Mouse (Mus musculus) liver (tissue): ENCODE data around the gene Anxa8.

Source experiments
- DNase-seq: peaks from one replicate; pipeline ENCODE4 v3.0.0-alpha.2; 2020; ENCODE audit warnings: mixed read lengths

Anxa8 gene

GRCm38 (mm10) chr14:34120016-34120910 is 34.5 kb downstream of the Anxa8 start:
- DNase-seq, result no peak

- no peak for DNase-seq
Observed at GRCm38 (mm10) chr14:34120923-34121351, 35.2 kb downstream of the Anxa8 start.

GRCm38 (mm10) chr14:34121691-34122090 is 35.9 kb downstream of the Anxa8 start:
- DNase-seq, result no peak

- DNase-seq, result no peak
Observed at GRCm38 (mm10) chr14:34131216-34131615, 45.4 kb downstream of the Anxa8 start.

GRCm38 (mm10) chr14:34135391-34135790 is 49.6 kb downstream of the Anxa8 start:
- no peak for DNase-seq

GRCm38 (mm10) chr14:34139671-34140664 is 54.2 kb downstream of the Anxa8 start:
- DNase-seq, result no peak

DNA sequence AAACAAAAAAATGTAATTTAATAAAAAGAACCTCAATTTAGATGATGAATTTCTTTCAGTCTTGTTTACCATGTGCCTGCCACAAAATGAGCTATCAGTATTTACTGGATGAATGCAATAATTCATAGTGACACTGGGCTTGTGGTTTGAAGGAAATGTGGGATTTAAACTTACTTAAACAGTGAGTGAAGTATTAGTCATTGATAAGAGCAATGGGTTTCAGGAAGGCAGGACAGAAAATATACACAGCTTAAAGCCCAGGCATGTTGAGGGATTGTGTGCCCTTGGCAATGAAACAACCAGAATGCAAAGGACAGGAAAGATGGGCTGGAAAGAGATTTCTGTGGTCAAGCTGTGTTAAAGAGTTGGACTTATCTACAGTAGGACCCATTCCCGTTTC is 56.5 kb downstream of the Anxa8 start:
- no peak for DNase-seq

- no peak for DNase-seq
Observed at GRCm38 (mm10) chr14:34142915-34143314, 57.1 kb downstream of the Anxa8 start.
